ENCODE assay signal across 8 mouse cellular contexts in genomic region chr12:98734246-98734879, GRCm38 (mm10). TPM values are rescaled to one million over a fixed set of nuclear protein-coding genes. Genes with fewer than 3 reads are reported as not detected.
DNase-seq lines count a peak whose midpoint lies in the region; ATAC-seq and TF ChIP-seq lines count a peak whose summit lies in the region.

No protein-coding gene starts in this region.

- H3K4me1 ChIP-seq in G1E (ENCODE audit: insufficient read depth, low read depth, low read length) = peaks cover 52% of the 10 kb centered on the region
- peaks cover 25% of the 10 kb centered on the region for H3K4me1 ChIP-seq in forebrain, embryonic 16.5 days (replicated peaks; ENCODE audit: control insufficient read depth, insufficient read depth, low read length)
- H3K4me1 ChIP-seq in lung, embryonic 14.5 days (ENCODE audit: insufficient read depth) = peaks cover 17% of the 10 kb centered on the region

- DNase-seq in G1E (ENCODE audit: low spot score) = peak; percentile 97
- DNase-seq in cerebellum, adult 18-20 months = peak; percentile 84 to 93
- DNase-seq in heart, postnatal 36 days = peak; percentile 88 to 90
- DNase-seq in layer of hippocampus, adult 8-10 months (ENCODE audit: low spot score in 2 of 2) = peak; percentile 66 to 75
- DNase-seq in lung, embryonic 14.5 days = peak; percentile 93
- peak; percentile 87 for DNase-seq in testis, postnatal 14 days (ENCODE audit: low spot score)

- peaks cover 24% of the 10 kb centered on the region for H3K36me3 ChIP-seq in G1E (replicated peaks)
- H3K36me3 ChIP-seq in forebrain, embryonic 16.5 days (ENCODE audit: control insufficient read depth, insufficient read depth) = no peaks in the 10 kb centered on the region
- H3K36me3 ChIP-seq in lung, embryonic 14.5 days (ENCODE audit: insufficient read depth) = peaks cover 11% of the 10 kb centered on the region; the same call in 1 of the 2 replicates

- peaks cover 2% of the 10 kb centered on the region; the same call in 1 of the 2 replicates for H3K27me3 ChIP-seq in G1E (ENCODE audit: insufficient read depth, low read length)
- no peaks in the 10 kb centered on the region for H3K27me3 ChIP-seq in forebrain, embryonic 16.5 days (replicated peaks; ENCODE audit: control insufficient read depth, insufficient read depth, low read length)
- H3K27me3 ChIP-seq in lung, embryonic 14.5 days (ENCODE audit: insufficient read depth, low read length) = no peaks in the 10 kb centered on the region

- under 1% methylated on average over 30 of the region's 30 CpGs for WGBS in forebrain, embryonic 16.5 days
- WGBS in lung, embryonic 14.5 days = under 1% methylated on average over 30 of the region's 30 CpGs

- H3K4me2 ChIP-seq in forebrain, embryonic 16.5 days (ENCODE audit: low read length) = peak overlapping the region; percentile 82
- H3K4me2 ChIP-seq in lung, embryonic 14.5 days = peak overlapping the region; percentile 81

- peak overlapping the region; percentile 69 for H3K9ac ChIP-seq in forebrain, embryonic 16.5 days (replicated peaks; ENCODE audit: low read depth, low read length)
- H3K9ac ChIP-seq in lung, embryonic 14.5 days = peak overlapping the region; percentile 66

- ATAC-seq in G1E (ENCODE audit: extremely low read depth, insufficient number of reproducible peaks, low FRiP score, poor library complexity, severe bottlenecking) = peak; percentile 90
- peak; percentile 92 for ATAC-seq in forebrain, embryonic 16.5 days
- peak; percentile 81 for ATAC-seq in lung, embryonic 14.5 days (ENCODE audit: insufficient read depth)
- peak; percentile 65 for ATAC-seq in neutrophil, adult 5-6 weeks (ENCODE audit: extremely low read depth, insufficient number of reproducible peaks, low FRiP score, poor library complexity, severe bottlenecking)

- 0 out of 2 replicates have a peak, but pooled peaks cover 1% of the 10 kb centered on the region for H3K9me3 ChIP-seq in G1E (replicated peaks)
- H3K9me3 ChIP-seq in forebrain, embryonic 16.5 days (ENCODE audit: control insufficient read depth, low read length) = no peaks in the 10 kb centered on the region
- H3K9me3 ChIP-seq in lung, embryonic 14.5 days (ENCODE audit: low read depth, low read length) = no peaks in the 10 kb centered on the region

- peak overlapping the region; percentile 73 for H3K4me3 ChIP-seq in G1E (ENCODE audit: low read depth, low read length)
- peak overlapping the region; percentile 62 for H3K4me3 ChIP-seq in forebrain, embryonic 16.5 days (replicated peaks; ENCODE audit: low read length)
- peak overlapping the region; percentile 62 for H3K4me3 ChIP-seq in lung, embryonic 14.5 days (ENCODE audit: low read depth, low read length)

- TF ChIP-seq CTCF in G1E (IDR thresholded peaks at IDR 0.05; ENCODE audit: low read depth, low read length) = no peak
- no peak for TF ChIP-seq CTCF in lung, embryonic 14.5 days (IDR thresholded peaks at IDR 0.05; ENCODE audit: low read depth)

- H3K27ac ChIP-seq in forebrain, embryonic 16.5 days (ENCODE audit: low read length) = peak overlapping the region; percentile 59
- peak overlapping the region; percentile 66 for H3K27ac ChIP-seq in lung, embryonic 14.5 days (ENCODE audit: low read depth)

- intact Hi-C loops in heart, postnatal 36 days (cut with DNase I) = no loop called here

RNA-seq across cellular contexts. Expression of gene Ptpn21, which starts 2.8 kb away (rescaled TPM):
- total RNA-seq in G1E (2014; fragmentation: Nextera tagmentation) (35.4 and 36.5 TPM in 2 replicates), G1E (2017) (7.2 and 7.7 TPM in 2 replicates)
- 6.7 and 9.0 TPM in 2 replicates for polyA plus RNA-seq in G1E (2012)
- polyA plus RNA-seq in forebrain, embryonic 16.5 days (2015; fragmentation: Nextera tagmentation; extraction: Ambion mirVana) = 5.4 and 5.5 TPM in 2 replicates
- 10 to 100 TPM; 28.3 to 31.5 TPM for total RNA-seq in heart, postnatal 36 days (2021)
- total RNA-seq in layer of hippocampus, adult 8-10 months (2022) = 1 to 10 TPM; 7.0 to 9.7 (median 9.4) TPM
- polyA plus RNA-seq in lung, embryonic 14.5 days (2014; fragmentation: Nextera tagmentation; extraction: Ambion mirVana) = 13.4 and 14.5 TPM in 2 replicates
- total RNA-seq in neutrophil, adult 5-6 weeks (2017) = 3.3 and 3.4 TPM in 2 replicates

RNA-seq across cellular contexts. Expression of gene Zc3h14, which starts 12.4 kb away (rescaled TPM):
- 667 and 789 TPM in 2 replicates for total RNA-seq in G1E (2014; fragmentation: Nextera tagmentation)
- total RNA-seq in G1E (2017) = 226 and 228 TPM in 2 replicates
- 16.1 and 19.5 TPM in 2 replicates for polyA plus RNA-seq in G1E (2012)
- 127 and 136 TPM in 2 replicates for polyA plus RNA-seq in forebrain, embryonic 16.5 days (2015; fragmentation: Nextera tagmentation; extraction: Ambion mirVana)
- total RNA-seq in heart, postnatal 36 days (2021) = 10 to 100 TPM; 59.0 to 59.9 TPM
- 100 to 1,000 TPM in 2 of 4 experiments, 10 to 100 TPM in 2; 96.6 to 114 (median 101) TPM for total RNA-seq in layer of hippocampus, adult 8-10 months (2022)
- polyA plus RNA-seq in lung, embryonic 14.5 days (2014; fragmentation: Nextera tagmentation; extraction: Ambion mirVana) = 154 and 155 TPM in 2 replicates
- total RNA-seq in neutrophil, adult 5-6 weeks (2017) = 93.1 and 104 TPM in 2 replicates

Comparison
In these comparisons a context has a peak if more than half of its experiments do, and no peak if none do; other contexts are left out.
1. Peak in every context shown above with its lines: DNase-seq, ATAC-seq, H3K4me3 ChIP-seq and H3K27ac ChIP-seq.